Mouse (Mus musculus): ENCODE measurements around the gene AI464131.
A peak's percentile ranks its signal among the peaks of the same experiment; 100 is the strongest.

The AI464131 gene

DNA sequence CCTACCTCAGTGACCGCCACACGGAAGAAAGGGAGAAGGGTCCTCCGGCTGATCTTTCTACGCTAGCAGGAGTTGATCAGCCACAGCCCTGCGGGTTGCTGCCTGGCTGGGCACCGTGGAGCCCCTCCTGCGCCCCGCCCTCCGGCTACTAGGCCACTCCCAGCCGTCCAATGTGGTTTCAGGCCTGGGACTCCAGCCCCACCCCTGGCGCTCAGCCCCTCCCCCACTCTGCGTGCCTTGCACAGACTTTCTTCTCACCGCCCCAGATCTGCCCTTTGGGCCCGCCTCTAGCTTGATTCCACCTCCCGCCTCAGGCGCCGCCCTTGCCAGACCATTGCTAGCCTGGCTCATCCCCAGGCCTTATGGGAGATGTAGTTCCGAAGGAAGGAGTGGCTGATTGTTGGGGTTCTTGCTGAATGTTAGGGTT is at the start of gene AI464131:
AI464131 (minus strand) TSS at position 91 of the 427 bp plus-strand sequence.
- DNase-seq, result peak; percentile 63

DNA sequence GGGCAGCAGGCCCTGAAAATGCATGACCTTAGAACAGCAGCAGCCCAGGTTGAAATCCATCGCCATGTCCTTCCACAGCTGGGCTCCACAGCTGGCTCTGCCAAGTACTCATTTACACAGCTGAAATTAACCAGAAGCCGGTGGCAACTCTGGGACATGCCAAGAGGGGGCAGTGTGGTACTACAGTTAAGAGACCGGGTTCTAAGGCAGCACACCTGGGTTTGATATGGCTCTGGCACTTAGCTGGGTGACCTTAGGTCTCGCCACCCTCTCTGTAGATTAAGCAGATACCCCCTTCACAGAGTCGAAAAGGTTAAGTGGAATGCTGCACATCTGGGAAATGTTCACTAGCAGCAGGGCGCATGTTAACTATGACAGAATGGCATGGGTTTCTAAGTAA is 49.7 kb upstream of the AI464131 start:
- DNase-seq, result peak; percentile 46 to 52

DNA sequence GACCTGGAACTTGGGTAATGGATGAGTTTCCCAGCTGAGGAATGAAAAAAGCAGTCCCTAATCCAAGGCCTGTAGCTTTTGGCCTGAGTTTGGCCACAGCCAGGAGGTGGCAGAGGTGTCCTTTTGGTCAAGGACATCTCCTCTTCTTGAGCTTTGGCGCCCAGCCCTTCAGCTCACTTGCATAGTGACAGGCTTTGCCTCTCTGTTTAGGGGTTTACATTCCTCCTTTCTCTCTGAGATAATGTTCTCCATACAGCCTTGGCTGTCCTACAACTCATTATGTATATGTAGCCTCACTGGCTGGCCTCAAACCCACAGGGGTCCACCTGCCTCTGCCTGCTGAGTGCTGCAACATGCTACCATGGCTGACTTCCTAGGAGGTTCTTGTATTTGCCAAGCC is 44.2 kb upstream of the AI464131 start:
- DNase-seq, result no peak

DNA sequence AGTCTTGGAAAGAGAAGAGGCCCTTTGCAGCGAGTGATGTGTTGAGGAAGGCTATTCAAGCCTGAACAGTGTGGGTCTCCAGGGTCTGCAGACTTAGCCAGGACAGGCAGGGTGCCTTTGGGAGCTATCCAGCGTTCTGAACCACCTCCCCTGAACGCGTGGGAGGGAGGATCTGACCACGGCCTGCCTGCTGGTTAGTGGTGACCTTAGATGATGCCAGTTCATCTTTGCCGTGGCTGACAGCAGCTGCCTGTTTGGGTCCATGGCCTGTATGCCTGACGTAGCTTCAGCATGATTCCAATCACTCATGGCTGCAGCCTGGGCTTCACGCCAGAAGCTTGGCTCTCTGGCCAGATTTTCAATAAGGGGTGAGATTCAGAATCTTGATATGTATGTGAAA is 43.1 kb upstream of the AI464131 start:
- no peak for DNase-seq

DNA sequence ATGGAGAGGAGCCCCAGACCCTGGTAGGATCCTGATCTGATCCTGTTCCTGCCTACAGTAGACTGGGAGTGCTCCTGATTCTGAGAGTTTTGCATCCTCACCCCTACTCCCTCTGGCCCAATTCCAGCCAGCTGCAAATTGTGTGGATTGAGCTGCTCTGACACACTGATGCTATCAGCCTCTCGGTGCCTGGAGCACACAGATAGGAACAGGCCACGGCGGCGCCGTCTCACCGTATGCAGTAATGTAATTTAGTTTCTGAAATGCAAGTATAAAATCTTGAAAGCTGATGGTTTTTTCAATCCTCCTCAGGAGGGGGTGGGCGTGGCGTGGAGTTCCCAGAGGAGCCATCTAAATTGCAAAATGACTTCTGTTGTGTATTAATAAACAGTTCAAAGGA is 39.3 kb upstream of the AI464131 start:
- DNase-seq, result no peak

DNA sequence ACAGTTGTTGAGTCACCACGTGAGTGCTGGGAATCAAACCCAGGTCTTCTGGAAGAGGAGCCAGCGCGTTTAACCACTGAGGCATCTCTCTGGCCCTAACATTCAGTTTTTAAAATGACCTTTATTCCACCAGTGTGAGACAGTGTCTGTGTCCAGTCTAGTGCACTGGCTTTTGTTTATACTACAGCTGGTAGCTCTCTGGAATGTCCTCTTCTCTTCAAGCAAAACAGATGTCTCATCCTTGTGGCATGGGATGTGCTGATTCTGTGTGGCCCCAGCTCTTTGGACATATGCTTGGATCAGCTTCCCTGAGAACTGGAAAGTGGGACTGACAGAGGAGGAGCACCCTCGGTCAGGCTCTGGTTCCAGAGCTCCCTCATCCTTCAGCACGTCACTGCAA is 32.0 kb upstream of the AI464131 start:
- DNase-seq, result no peak

DNA sequence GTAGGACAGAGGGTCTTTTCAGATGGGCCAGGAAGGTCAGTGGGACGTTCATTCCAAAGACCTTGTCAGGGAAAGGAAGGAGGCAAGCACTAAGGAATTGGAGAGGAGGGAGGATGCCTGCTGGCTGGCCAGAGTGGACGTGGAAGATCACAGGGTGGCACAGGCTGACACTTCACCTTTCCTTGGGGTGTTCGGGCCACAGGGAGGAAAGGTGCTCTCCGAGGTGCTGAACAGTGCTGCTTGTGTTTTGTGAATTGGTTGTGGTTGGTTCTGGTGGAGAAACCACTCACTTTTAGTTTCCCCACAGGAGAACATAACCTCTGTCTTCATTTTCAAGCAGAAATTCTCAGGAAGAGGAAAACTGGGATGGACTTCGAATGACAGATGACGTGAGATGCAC is 29.5 kb upstream of the AI464131 start:
- DNase-seq, result no peak

DNA sequence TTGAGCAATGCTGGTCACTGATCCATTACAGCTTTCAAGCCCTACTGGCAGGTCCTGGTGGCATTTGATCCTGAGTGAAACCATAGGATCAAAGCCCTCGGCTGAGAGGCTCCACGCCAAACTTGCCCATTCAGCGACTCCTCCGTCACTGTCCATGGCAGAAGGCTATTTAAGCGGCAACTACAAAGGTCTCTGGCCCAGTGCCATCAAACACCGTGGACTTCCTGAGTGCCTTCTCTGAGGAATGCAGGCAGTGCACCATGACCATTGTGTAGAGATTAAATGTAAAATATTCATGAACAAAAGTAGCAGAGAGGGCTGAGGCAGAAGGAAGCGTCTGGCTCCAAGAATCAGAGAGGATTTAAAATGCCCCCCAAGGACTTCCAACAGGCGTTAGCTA is 25.1 kb upstream of the AI464131 start:
- DNase-seq, result no peak

DNA sequence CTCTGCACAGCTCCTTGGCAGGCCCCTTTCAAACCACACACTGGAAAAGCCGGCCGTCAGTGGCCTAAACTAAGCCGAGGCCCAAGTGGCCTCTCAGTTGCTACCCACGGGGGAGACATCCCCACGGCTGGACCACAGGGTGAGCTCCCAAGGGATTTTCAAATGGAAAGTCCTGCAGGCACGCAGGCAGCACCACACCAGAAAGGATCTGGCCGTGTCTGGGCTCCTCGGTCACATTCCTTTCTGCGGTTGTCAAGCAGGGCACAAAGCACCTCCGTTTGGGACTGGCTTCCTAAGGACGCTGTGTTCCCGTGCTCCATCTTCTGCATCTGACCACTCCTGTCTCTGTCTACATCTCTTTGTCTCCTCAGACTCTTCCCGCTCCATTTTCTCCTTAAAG is 24.2 kb upstream of the AI464131 start:
- no peak for DNase-seq

DNA sequence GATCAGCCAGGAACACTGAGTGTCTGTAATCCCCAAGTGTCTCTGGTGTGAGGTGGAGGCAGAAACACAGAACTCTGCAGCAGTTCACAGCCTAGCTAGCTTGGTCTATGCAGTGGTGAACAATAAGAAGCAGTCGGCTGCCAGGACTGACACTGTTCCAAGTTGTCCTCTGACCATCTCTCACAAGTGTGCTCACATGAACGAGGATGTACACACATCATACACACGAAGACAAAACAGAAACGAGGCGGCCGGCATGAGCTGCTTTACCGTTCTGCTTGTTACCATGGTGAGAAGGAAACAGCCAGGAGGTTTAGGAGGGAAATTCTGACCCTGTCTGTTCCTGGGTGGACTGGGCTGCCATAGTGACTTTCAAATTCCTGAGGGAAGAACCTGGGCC is 23.7 kb upstream of the AI464131 start:
- DNase-seq, result no peak

DNA sequence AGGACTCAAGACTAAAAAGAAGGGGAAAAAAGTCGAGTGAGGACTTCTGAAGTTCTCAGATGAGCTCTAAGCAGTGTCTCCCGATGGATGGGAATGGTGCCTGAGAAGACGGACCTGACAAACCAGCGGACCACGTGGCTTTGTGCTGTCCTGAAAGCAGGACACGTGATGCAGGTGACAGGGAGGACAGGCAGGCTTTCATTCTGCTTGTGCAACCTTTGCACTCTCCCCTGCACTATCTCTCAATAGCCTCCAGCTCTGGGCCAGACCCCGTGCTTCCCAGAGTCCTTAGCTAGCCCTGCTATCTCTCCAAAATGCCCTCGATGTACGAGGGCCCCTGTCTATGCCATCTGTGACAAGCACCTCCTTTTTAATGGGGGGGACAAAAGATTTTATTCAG is 22.0 kb upstream of the AI464131 start:
- DNase-seq, result no peak

DNA sequence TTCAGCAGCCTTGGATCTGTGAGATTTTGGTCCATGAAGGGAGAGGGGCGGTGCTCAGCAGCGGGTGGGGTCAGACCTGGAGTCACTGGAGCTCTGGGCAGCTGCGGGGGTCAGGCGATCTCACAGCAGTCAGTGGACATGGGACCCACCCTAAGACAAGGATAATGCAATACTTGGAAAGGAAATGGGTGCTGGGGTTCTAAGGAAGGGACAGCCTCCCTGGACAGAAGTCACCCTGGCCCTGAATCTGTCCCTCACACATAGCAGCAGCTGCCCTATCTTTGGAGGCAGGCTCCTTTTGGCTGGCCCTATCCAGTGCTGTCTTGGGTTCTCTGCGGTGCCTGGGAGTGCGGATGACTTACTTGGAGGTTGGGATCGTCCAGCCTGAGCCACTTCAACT is 21.0 kb upstream of the AI464131 start:
- no peak for DNase-seq

DNA sequence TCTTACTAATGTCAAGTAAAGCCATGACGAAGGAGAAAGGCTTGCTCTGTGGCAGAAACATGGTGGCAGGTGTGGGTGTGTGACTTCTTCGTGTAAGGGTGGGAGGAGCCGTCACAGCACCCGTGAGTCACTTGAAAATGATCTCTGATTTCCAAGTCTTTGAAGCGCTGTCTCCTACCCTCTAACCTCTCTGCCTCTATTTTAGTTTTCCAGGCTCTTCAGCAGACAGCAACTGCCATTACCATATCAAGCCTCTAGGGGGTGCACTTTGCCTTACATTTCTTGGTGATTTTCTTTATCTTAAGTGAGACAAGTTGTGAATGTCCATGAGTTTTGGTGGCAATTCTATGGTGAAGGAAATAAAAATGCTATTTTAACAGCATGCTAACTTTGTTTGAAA is 19.9 kb upstream of the AI464131 start:
- DNase-seq, result no peak

DNA sequence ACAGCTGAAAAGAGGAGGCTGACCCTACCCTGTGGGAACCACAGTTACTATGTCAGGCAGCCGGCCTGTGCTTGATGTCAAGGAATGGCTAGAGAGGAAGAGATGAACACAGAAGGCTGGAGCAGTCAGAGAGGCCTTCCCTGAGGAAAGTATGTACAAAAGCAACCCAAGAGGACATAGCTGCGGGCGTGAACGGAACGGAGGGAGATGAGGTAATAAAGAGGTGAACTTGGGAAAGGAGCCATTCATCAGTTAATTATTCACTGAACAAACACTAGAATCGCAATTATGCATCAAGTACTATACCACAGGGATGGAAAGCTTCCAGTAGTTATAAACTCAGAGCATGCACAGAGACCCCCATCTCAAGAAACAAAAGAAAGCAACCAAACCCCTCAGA is 19.3 kb upstream of the AI464131 start:
- no peak for DNase-seq

DNA sequence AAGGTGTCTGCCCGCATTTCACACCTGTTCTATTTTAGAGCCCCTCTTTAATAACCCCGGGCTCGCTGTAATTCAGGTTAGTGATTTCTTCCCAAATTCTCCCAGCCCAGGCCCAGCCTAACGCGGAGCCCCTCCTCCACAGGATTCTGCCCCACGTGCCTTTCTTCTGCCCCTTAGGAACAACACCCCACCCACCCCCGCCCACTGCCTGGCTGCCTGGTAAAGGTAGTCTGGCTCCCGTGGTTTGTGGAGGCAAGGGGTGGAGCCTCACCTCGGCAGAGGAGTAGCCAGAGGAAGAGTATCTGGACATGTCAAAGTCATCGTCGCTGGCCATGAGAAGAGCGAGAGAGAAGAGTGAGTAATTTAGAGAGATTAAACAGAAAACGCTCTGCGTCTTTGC is 17.8 kb upstream of the AI464131 start:
- DNase-seq, result no peak

DNA sequence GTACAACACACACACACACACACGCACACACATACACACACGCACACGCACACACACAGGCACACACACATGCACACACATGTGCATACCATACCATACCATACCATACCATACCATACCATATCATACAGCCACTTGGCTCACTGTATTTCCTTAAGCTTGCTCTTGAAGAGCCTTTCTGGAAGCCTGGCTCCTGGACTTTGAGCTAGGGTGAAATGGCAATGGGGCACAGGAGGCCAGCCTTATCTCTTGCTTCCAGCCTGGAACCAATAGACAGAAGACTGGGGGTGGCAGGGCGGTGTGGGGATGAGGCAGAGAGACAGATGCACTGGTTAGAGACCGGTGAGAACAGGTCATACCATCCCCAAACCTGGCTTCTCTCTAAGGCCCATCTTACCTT is 16.3 kb upstream of the AI464131 start:
- no peak for DNase-seq

DNA sequence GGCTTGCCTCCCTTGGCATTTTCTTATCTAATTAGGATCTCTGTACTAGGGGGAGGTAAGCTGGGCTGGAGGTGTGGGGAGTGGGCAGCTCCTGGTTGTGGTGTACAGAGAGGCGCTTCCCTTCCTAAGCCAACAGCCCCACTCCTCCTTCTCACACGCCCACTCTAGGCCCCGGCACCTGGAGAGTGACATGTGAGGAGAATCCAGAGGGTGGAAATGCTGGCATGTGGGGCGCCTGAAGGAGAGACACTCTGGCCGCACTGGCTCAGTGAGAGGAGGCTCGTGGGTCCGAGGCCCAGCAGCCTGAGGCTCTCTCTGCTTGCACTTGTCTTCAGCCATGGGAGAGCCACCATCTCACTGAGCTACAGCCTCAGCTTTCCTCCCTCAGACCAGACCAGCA is 15.5 kb upstream of the AI464131 start:
- DNase-seq, result no peak

DNA sequence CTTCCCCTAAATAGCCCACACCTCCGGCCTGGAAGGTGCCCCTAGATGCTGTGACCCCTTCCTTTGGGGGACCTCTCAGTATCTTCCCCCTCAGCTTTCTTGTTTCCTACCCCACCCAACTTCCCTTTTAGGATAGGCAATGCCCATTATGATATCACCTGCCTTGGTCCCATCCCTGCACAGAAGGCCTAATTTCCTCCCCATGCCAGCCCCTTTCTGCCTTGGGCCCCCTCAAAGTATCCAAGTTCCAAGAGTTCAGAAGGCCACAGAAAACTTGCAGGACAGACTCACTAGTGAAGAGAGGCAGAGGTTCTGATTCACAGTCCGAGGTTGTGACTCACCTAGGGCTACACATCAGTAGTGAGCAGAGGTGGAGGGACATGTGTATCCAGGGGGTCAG is 14.4 kb upstream of the AI464131 start, which contains the start of gene 1110017D15Rik:
1110017D15Rik (minus strand) TSS at position 101 of the 400 bp plus-strand sequence.
- DNase-seq, result no peak

DNA sequence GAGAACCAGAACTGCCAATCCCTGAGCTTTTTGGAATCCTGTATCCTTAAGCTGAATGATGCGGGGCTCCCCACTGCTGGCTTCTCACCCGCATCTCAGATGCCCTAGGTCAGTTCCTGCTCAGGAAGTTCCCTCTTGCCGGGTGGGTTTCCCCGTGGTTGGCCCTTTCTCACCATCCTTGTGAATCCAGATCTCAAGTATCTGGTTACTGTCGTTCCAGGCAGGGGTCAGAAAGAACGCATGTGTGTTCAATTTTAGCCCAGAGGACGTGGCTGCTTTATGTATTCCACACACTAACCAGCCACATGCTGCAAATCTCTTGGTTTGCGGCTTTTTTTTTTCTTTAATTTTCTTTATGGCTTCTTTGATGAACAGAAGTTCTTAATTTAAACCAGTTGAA is 10.8 kb upstream of the AI464131 start:
- DNase-seq, result no peak

DNA sequence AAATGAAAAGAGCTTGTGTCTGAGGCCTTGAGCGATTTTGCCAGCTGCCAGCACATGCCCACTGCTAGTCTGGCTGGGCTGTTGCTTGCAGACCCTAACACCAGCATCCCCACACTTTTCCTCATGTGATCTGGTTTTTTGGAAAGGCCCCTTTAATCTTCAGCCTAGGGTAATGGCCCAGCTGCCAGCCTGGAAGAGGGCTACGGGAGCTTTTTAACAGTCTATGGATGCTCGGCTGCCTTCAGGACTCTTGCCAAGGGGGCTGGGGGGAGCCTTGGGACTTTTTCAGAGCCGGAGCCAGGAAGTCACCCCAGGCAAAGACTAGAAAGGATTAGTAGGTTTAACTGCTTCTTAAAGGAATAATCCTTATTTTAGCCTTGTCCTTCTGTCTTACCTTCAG is 10.4 kb upstream of the AI464131 start:
- DNase-seq, result no peak

DNA sequence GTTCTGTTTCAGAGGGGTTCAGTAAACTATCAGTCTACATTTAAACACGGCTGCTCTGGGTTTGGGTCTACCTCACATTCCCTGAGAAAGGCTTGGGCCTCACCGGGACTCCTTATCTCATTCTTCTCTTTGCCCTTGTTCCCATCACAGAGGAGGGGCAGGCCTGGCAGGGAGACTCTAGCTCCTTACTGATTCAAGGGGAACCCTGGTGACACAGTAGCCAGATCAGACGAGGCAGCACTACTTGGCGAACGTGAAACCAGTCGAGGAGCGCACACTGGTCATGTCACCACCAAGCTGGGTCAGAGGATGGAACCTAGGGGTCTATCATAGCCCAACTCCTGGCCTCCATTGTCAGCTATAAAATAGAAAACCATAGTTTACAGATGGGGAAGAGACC is 5.1 kb upstream of the AI464131 start:
- DNase-seq, result no peak

DNA sequence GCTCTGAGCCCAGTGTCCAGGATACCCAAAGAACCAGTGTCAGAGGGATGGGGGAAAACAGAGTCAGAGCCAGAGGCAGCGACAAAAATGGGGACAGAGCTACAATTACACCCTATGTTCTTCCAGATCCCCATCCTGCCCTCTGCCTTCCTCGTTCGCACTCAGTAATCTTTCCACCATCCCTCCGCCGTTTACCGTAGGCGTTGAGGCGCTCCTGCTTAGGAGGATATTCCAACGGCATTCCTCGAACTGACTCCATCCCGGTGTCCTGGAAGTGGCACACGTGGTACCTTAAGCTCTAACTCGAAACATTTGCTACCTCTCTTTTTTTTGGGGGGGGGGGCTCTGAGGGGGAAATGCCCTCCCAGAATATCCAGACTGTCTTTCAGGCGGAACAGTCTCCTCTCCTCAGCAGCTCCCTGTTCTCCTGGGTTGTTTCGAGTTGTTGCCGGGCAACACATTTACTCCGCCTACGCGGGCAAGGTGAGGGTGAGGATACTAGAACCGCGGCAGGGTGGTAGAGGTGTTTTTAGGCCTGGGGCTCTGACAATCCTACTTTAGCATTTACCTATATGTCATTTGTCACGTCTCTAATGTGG is 4.5 kb upstream of the AI464131 start:
- no peak for DNase-seq

DNA sequence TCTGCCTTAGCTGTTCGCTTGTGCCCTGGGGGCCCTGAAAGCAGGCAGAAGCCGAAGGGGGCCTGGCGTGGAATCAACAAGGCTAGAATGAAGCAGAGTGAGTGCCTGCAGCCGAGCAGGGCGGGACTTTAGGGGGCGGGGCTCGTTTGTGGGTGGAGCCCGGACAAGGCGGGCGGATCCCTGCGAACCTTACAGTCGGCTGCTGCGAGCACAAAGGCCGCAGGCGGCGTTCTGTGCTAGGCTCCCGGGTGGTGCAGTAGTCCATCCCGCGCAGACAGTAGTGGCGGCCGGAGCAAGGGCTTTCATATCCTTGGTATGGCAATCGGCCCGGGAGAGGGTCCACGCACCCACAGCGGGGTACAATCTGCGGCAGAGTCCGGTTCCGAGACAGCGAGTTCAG is 4.0 kb upstream of the AI464131 start:
- peak; percentile 51 to 53 for DNase-seq

DNA sequence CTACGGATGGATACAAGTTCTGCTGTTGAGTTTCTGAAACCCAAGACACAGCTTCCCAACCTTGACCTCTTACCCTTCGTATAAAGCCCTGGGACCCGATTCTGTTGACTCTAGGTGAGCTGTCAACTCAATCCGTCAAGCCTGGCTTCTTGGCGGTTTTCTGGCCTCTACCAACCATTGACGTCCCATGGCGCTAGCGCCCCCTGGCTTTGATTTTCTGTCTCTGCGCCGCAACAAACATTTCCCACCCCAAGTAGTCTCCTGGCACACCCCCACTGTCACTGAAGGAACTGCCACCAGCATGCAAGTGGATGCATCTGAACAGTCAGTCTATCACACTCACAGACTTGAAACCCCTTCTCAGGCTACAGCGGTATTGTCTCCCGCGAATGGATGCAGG is 3.3 kb upstream of the AI464131 start:
- peak in 1 of 2 experiments; percentile 18 for DNase-seq

DNA sequence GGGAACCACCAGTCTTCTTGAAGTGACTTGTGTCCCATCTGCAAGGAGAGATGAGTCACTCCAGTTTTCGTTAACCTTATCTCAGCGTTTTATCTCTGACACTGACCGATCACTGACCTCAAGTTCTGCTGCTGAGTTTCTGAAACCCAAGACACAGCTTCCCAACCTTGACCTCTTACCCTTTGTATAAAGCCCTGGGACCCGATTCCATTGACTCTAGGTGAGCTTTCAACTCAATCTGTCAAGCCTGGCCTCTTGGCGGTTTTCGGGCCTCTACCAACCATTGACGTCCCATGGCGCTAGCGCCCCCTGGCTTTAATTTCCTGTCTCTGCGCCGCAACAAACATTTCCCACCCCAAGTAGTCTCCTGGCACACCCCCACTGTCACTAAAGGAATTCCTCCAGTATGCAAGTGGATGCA is 2.3 kb upstream of the AI464131 start:
- DNase-seq, result no peak

DNA sequence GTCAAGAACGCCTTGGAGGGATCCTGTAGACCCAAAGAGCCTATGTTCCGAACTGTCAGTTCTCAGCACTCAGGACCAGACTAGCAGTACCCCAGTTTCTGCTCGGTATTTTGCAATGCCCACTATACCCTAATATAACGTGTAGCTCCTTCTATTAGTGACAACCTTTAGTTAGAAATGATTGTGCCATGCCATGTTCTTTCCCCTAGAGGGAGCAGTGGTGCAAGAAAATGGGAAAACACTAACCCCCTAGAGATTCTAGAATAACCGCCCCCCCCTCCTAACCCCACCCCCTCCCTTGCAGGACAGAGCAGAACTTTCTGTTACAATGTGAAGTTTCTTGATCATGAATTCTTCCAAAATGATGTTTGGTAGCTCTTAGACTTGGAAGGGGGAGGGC is 1.4 kb upstream of the AI464131 start:
- DNase-seq, result no peak
